Comparison of ENCODE assay signal across 8 mouse cellular contexts in genomic region chr12:41484689-41485511, GRCm38 (mm10). TPM values are rescaled to one million over a fixed set of nuclear protein-coding genes. Genes with fewer than 3 reads are reported as not detected.
A peak's percentile ranks its signal among the peaks of the same experiment; 100 is the strongest.
DNase-seq lines count a peak whose midpoint lies in the region; ATAC-seq and TF ChIP-seq lines count a peak whose summit lies in the region.

No protein-coding gene starts in this region.

- H3K4me3 ChIP-seq in liver, adult 2 months (ENCODE audit: insufficient read depth, low read depth, low read length): peak overlapping the region; percentile 22; the same call in 1 of the 2 replicates
- H3K4me3 ChIP-seq in hindbrain, embryonic 10.5 days: peak overlapping the region; percentile 47
- peak overlapping the region; percentile 47 for H3K4me3 ChIP-seq in limb, embryonic 10.5 days
- peak overlapping the region; percentile 59 for H3K4me3 ChIP-seq in neural tube, embryonic 14.5 days (ENCODE audit: low read depth, low read length)

- H3K36me3 ChIP-seq in liver, adult 2 months (ENCODE audit: control insufficient read depth, insufficient read depth, low read length): no peaks in the 10 kb centered on the region
- no peaks in the 10 kb centered on the region for H3K36me3 ChIP-seq in hindbrain, embryonic 10.5 days
- no peaks in the 10 kb centered on the region for H3K36me3 ChIP-seq in limb, embryonic 10.5 days
- H3K36me3 ChIP-seq in neural tube, embryonic 14.5 days (ENCODE audit: control insufficient read depth, insufficient read depth, low read length): no peaks in the 10 kb centered on the region

- ATAC-seq in neural tube, embryonic 14.5 days (ENCODE audit: low read depth): peak; percentile 60

- no peak for DNase-seq in liver, adult 2 months (ENCODE audit: extremely low read depth, low read depth, low spot score)
- DNase-seq in liver: no peak
- peak; percentile 44 for DNase-seq in cerebellum, adult 9-11 months
- DNase-seq in hindbrain, embryonic 10.5 days (ENCODE audit: low spot score): peak; percentile 19
- no peak for DNase-seq in limb, embryonic 10.5 days (ENCODE audit: low spot score)
- no peak for DNase-seq in ovary, adult 18-20 months (ENCODE audit: low spot score)
- no peak for DNase-seq in thymus, postnatal 14 days

- TF ChIP-seq POLR2A in liver, adult 2 months (IDR thresholded peaks at IDR 0.05; ENCODE audit: extremely low read depth, insufficient read depth, low read length): no peak

- no peak overlapping the region for H3K27ac ChIP-seq in liver, adult 2 months (replicated peaks; ENCODE audit: insufficient read depth, low read depth, low read length)
- peak overlapping the region; percentile 81 for H3K27ac ChIP-seq in hindbrain, embryonic 10.5 days
- peak overlapping the region; percentile 62 for H3K27ac ChIP-seq in limb, embryonic 10.5 days
- H3K27ac ChIP-seq in neural tube, embryonic 14.5 days (ENCODE audit: low read depth, low read length): peak overlapping the region; percentile 94

- H3K4me2 ChIP-seq in neural tube, embryonic 14.5 days (ENCODE audit: low read depth, low read length): peak overlapping the region; percentile 61

- H3K4me1 ChIP-seq in liver, adult 2 months (ENCODE audit: control insufficient read depth, insufficient read depth, low read length): peaks cover 2% of the 10 kb centered on the region
- H3K4me1 ChIP-seq in hindbrain, embryonic 10.5 days (replicated peaks): peaks cover 36% of the 10 kb centered on the region
- H3K4me1 ChIP-seq in limb, embryonic 10.5 days: peaks cover 39% of the 10 kb centered on the region
- H3K4me1 ChIP-seq in neural tube, embryonic 14.5 days (ENCODE audit: control insufficient read depth, insufficient read depth, low read length): 0 out of 2 replicates have a peak, but pooled peaks cover 5% of the 10 kb centered on the region

- no peaks in the 10 kb centered on the region for H3K79me2 ChIP-seq in liver, adult 2 months (ENCODE audit: control insufficient read depth, insufficient read depth, low read length)

- H3K27me3 ChIP-seq in liver, adult 2 months (ENCODE audit: control insufficient read depth, insufficient read depth, low read length): no peaks in the 10 kb centered on the region
- H3K27me3 ChIP-seq in hindbrain, embryonic 10.5 days (ENCODE audit: insufficient read depth, poor library complexity, severe bottlenecking): no peaks in the 10 kb centered on the region
- peaks cover 7% of the 10 kb centered on the region; the same call in 1 of the 2 replicates for H3K27me3 ChIP-seq in limb, embryonic 10.5 days (ENCODE audit: low read depth, poor library complexity, severe bottlenecking)
- no peaks in the 10 kb centered on the region for H3K27me3 ChIP-seq in neural tube, embryonic 14.5 days (ENCODE audit: control insufficient read depth, insufficient read depth, low read length)

- no peak for TF ChIP-seq CTCF in liver, adult 2 months (IDR thresholded peaks at IDR 0.05; ENCODE audit: low read depth, low read length)

- no peak overlapping the region for H3K9ac ChIP-seq in liver, adult 2 months (ENCODE audit: low read depth, low read length)
- peak overlapping the region; percentile 78 for H3K9ac ChIP-seq in neural tube, embryonic 14.5 days (replicated peaks; ENCODE audit: low read depth, low read length)

- WGBS in liver, adult 2 months: 56% methylated on average over 16 of the region's 16 CpGs
- 44% methylated on average over 16 of the region's 16 CpGs for WGBS in hindbrain, embryonic 10.5 days
- WGBS in limb, embryonic 10.5 days: 32% methylated on average over 16 of the region's 16 CpGs
- WGBS in neural tube, embryonic 14.5 days: 9% methylated on average over 16 of the region's 16 CpGs

- no peaks in the 10 kb centered on the region for H3K9me3 ChIP-seq in hindbrain, embryonic 10.5 days
- H3K9me3 ChIP-seq in limb, embryonic 10.5 days (replicated peaks): no peaks in the 10 kb centered on the region
- no peaks in the 10 kb centered on the region for H3K9me3 ChIP-seq in neural tube, embryonic 14.5 days (ENCODE audit: control insufficient read depth, low read length)

RNA-seq across cellular contexts. Expression of gene Lrrn3, which starts 1.3 kb away (rescaled TPM):
- 1.0 and 1.3 TPM in 2 replicates for total RNA-seq in liver, adult 2 months (2014; rRNA removed)
- 0.13 and 0.15 TPM in 2 replicates for polyA plus RNA-seq in liver, adult 2 months (2012; rRNA removed)
- polyA plus RNA-seq in hindbrain, embryonic 10.5 days (2016; fragmentation: Nextera tagmentation; extraction: Ambion mirVana): 13.9 and 17.7 TPM in 2 replicates
- 1.3 and 1.9 TPM in 2 replicates for polyA plus RNA-seq in limb, embryonic 10.5 days (2016; fragmentation: Nextera tagmentation; extraction: Ambion mirVana)
- polyA plus RNA-seq in neural tube, embryonic 14.5 days (2014; fragmentation: Nextera tagmentation; extraction: Ambion mirVana): 115 and 117 TPM in 2 replicates

Comparison
In these comparisons a context has a peak if more than half of its experiments do, and no peak if none do; other contexts are left out.
1. DNase-seq: peak in cerebellum, adult 9-11 months (single experiment) and hindbrain, embryonic 10.5 days (single experiment); none in liver, adult 2 months (single experiment), liver (single experiment), limb, embryonic 10.5 days (single experiment), ovary, adult 18-20 months (single experiment) and thymus, postnatal 14 days (single experiment).
2. Peak in every context shown above with its lines, with median percentiles within 50 percentile points of each other: H3K4me3 ChIP-seq.